8 mouse cellular contexts compared by ENCODE assay signal in the genomic region with DNA sequence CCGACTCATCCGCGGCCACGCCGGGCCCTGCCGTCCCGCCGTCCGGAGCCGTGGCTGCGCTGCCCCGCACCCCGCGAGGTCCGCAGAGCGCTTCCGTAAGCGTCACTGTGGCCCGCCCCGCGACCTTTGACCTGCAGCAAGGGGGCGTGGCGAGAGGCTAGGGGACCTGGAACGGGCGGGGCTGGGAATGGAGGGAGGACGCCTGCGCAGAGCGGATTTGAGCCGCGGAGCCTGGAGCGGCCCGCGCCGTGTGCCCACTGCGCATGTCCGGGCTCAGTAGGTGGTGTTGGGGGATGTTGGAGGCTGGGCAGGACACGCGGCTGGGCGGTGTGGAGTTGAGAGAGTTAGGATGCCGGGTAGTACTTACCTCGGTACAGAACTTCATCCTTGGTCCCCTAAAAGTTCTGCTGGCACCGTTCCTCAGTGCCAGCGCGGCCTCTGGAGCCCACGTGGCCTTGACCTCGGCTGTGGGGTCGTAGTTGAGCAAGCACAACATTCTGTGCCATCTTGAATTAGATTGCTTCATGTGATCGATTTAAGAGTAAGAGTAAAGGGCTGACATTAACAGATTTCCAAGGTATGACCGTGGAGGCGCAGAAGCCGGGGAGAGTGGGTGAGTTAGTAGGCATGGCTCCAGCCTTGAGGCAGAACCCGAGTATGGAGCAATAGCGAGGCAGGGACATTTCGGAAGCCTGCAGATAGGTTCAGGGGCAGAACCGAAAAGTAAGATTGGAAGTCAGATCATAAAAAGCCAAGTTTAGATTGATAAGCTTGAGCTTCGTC. TPM values are rescaled to one million over a fixed set of nuclear protein-coding genes. Genes with fewer than 3 reads are reported as not detected.
DNase-seq lines count a peak whose midpoint lies in the region; ATAC-seq and TF ChIP-seq lines count a peak whose summit lies in the region.

Gene Otulin (minus strand): TSS at position 93 of the 783 bp plus-strand sequence.

- no peaks in the 10 kb centered on the region for H3K9me3 ChIP-seq in hindbrain, postnatal 0 days (ENCODE audit: low read length)

- peak within 1 kb of the TSS; percentile 88 for H3K4me2 ChIP-seq in hindbrain, postnatal 0 days (ENCODE audit: low read depth, low read length)

- intact Hi-C loops in gastrocnemius, adult 2 months (cut with DNase I) = no loop called here
- intact Hi-C loops in left cerebral cortex, adult 2 months (cut with DNase I) = no loop called here

- H3K4me1 ChIP-seq in hindbrain, postnatal 0 days (ENCODE audit: insufficient read depth, low read length) = peaks cover 13% of the 10 kb centered on the region; the same call in 1 of the 2 replicates

- H3K36me3 ChIP-seq in hindbrain, postnatal 0 days (ENCODE audit: insufficient read depth, low read length) = peaks cover 6% of the 10 kb centered on the region; the same call in 1 of the 2 replicates

- peak within 1 kb of the TSS; percentile 78 for H3K9ac ChIP-seq in hindbrain, postnatal 0 days (replicated peaks; ENCODE audit: low read length)

- no peaks in the 10 kb centered on the region for H3K27me3 ChIP-seq in hindbrain, postnatal 0 days (ENCODE audit: insufficient read depth, low read length)

- peak; percentile 89 for ATAC-seq in common myeloid progenitor, adult 5-6 weeks (replicated peaks; ENCODE audit: low read depth, poor library complexity, severe bottlenecking)
- ATAC-seq in hindbrain, postnatal 0 days = peak; percentile 98
- peak; percentile 94 for ATAC-seq in megakaryocyte, adult 5-6 weeks (ENCODE audit: poor library complexity, severe bottlenecking)

- DNase-seq in ZHBTc4 (ENCODE audit: low read depth, low spot score) = peak; percentile 98
- DNase-seq in gastrocnemius, adult 2 months = peak; percentile 100
- peak; percentile 99 for DNase-seq in hindbrain, postnatal 0 days (ENCODE audit: low spot score)
- peak; percentile 99 to 100 for DNase-seq in left cerebral cortex, adult 2 months (ENCODE audit: extremely low spot score in 1 of 2, low spot score in 2 of 2)
- DNase-seq in right cerebral cortex, adult 2 months (ENCODE audit: low spot score in 2 of 2) = peak; percentile 98
- peak; percentile 99 for DNase-seq in urinary bladder, postnatal 14 days (ENCODE audit: low spot score)

- 6% methylated on average over 51 of the region's 56 CpGs for WGBS in hindbrain, postnatal 0 days

- peak within 1 kb of the TSS; percentile 94 for H3K27ac ChIP-seq in gastrocnemius, adult 2 months
- peak within 1 kb of the TSS; percentile 66; the same call in 1 of the 2 replicates for H3K27ac ChIP-seq in hindbrain, postnatal 0 days
- peak within 1 kb of the TSS; percentile 89 for H3K27ac ChIP-seq in left cerebral cortex, adult 2 months

- TF ChIP-seq CTCF in gastrocnemius, adult 2 months (IDR thresholded peaks at IDR 0.05) = no peak
- TF ChIP-seq CTCF in hindbrain, postnatal 0 days (IDR thresholded peaks at IDR 0.05; ENCODE audit: low read depth) = no peak
- no peak for TF ChIP-seq CTCF in left cerebral cortex, adult 2 months (IDR thresholded peaks at IDR 0.05)

- peak within 1 kb of the TSS; percentile 77 for H3K4me3 ChIP-seq in gastrocnemius, adult 2 months
- H3K4me3 ChIP-seq in hindbrain, postnatal 0 days (ENCODE audit: low read length) = peak within 1 kb of the TSS; percentile 97
- peak within 1 kb of the TSS; percentile 79 for H3K4me3 ChIP-seq in left cerebral cortex, adult 2 months

RNA-seq across cellular contexts. Expression of gene Otulin, which starts in this region (rescaled TPM):
- total RNA-seq in common myeloid progenitor, adult 5-6 weeks (2017) = 30.4 and 37.0 TPM in 2 replicates
- total RNA-seq in gastrocnemius, adult 2 months (2021) = 10 to 100 TPM; 16.2 to 20.7 TPM
- total RNA-seq in hindbrain, postnatal 0 days (2014; rRNA removed) = 15.9 and 16.5 TPM in 2 replicates
- 25.4 and 26.3 TPM in 2 replicates for polyA plus RNA-seq in hindbrain, postnatal 0 days (2015; fragmentation: Nextera tagmentation; extraction: Ambion mirVana)
- 10 to 100 TPM; 18.8 to 21.4 TPM for total RNA-seq in left cerebral cortex, adult 2 months (2021)
- total RNA-seq in megakaryocyte, adult 5-6 weeks (2015) = 69.0 and 83.8 TPM in 2 replicates
- total RNA-seq in megakaryocyte, adult 5-6 weeks (2017) = 40.1 and 40.6 TPM in 2 replicates

Comparison
In these comparisons a context has a peak if more than half of its experiments do, and no peak if none do; other contexts are left out.
1. Peak in every context shown above with its lines: DNase-seq, ATAC-seq, H3K4me3 ChIP-seq and H3K27ac ChIP-seq.